Mouse (Mus musculus) stomach, embryonic 14.5 days (tissue): ENCODE measurements around the gene Olfml3. TPM values are rescaled to one million over a fixed set of nuclear protein-coding genes. Genes with fewer than 3 reads are reported as not detected.

ENCODE experiments used
- ATAC-seq: fragments of 200-750 bp; cut with Nextera tagmentation; 2 replicates; pipeline ENCODE4 v1.8.0; 2017; ENCODE audit warnings: low read depth, moderate TSS enrichment; ENCODE audit not compliant: insufficient number of reproducible peaks, insufficient read depth, low FRiP score
- H3K27ac ChIP-seq: fragments of 300-500 bp; sonication (generic); 2 replicates; pipeline ENCODE4 v1.5.1; 2014; ENCODE audit warnings: mild to moderate bottlenecking, low read length, moderate library complexity, mixed read lengths
- H3K27me3 ChIP-seq: fragments of 300-500 bp; sonication (generic); 2 replicates; pipeline ENCODE4 v1.6.1; 2014; ENCODE audit warnings: low read length, control low read depth, mixed read lengths; ENCODE audit not compliant: control insufficient read depth, insufficient read depth
- H3K36me3 ChIP-seq: fragments of 300-500 bp; sonication (generic); 2 replicates; pipeline ENCODE4 v1.6.1; 2014; ENCODE audit warnings: mild to moderate bottlenecking, control low read depth, low read length, moderate library complexity, mixed read lengths; ENCODE audit not compliant: control insufficient read depth, insufficient read depth
- H3K4me1 ChIP-seq: fragments of 300-500 bp; sonication (generic); 2 replicates; pipeline ENCODE4 v1.6.1; 2014; ENCODE audit warnings: low read length, control low read depth, mixed read lengths; ENCODE audit not compliant: control insufficient read depth, insufficient read depth
- H3K4me2 ChIP-seq: fragments of 300-500 bp; sonication (generic); replicated peaks from 2 replicates; pipeline ENCODE4 v1.6.1; 2014; ENCODE audit warnings: low read depth, low read length, control low read depth
- H3K4me3 ChIP-seq: fragments of 300-500 bp; sonication (generic); 2 replicates; pipeline ENCODE4 v1.5.1; 2014; ENCODE audit warnings: low read depth, low read length, control low read depth
- H3K9ac ChIP-seq: fragments of 300-500 bp; sonication (generic); replicated peaks from 2 replicates; pipeline ENCODE4 v1.6.1; 2014; ENCODE audit warnings: low read depth, mild to moderate bottlenecking, control low read depth, low read length, moderate library complexity, mixed read lengths
- H3K9me3 ChIP-seq: fragments of 300-500 bp; sonication (generic); 2 replicates; pipeline ENCODE4 v1.6.1; 2016; ENCODE audit warnings: low read depth, low read length, control low read depth; ENCODE audit not compliant: control insufficient read depth
- WGBS: fragments of 180-500 bp; shearing (Covaris S2); extraction: QIAGEN DNeasy Blood & Tissue Kit; methylation state at CpG from one replicate; pipeline ENCODE4 v1.1.7; 2014; 5-methylcytosine and 5-hydroxymethylcytosine counted together
- polyA plus RNA-seq: library from polyadenylated mRNA; unstranded; fragments of >200 nt; fragmentation: Nextera tagmentation; extraction: Ambion mirVana; gene quantifications from 2 replicates; pipeline ENCODE4 v1.2.1, GENCODE M21; 2014

Olfml3 gene
- polyA plus RNA-seq, 1 experiment from 2014 or later = 76.5 TPM

- Histone ChIP-seq H3K27ac (no peak overlapping the region), H3K36me3 (no peaks in the 10 kb centered on the region), H3K9ac (no peak overlapping the region), H3K27me3 (no peaks in the 10 kb centered on the region), H3K4me3 (no peak overlapping the region), H3K4me1 (no peaks in the 10 kb centered on the region), H3K9me3 (no peaks in the 10 kb centered on the region), H3K4me2 (no peak overlapping the region; the same call in 1 of the 2 replicates)
- no peak for ATAC-seq
- 9% methylated on average over 21 of the region's 21 CpGs for WGBS
These were observed 54.4 kb downstream of the Olfml3 start for GRCm38 (mm10) chr3:103683234-103683965.

- H3K27me3 ChIP-seq = no peaks in the 10 kb centered on the region
- H3K9ac ChIP-seq = no peak overlapping the region
- H3K36me3 ChIP-seq = no peaks in the 10 kb centered on the region
- no peak overlapping the region for H3K4me3 ChIP-seq
- no peak overlapping the region for H3K27ac ChIP-seq
- no peak for ATAC-seq
- H3K4me1 ChIP-seq = no peaks in the 10 kb centered on the region
- no peaks in the 10 kb centered on the region for H3K9me3 ChIP-seq
- no peak overlapping the region for H3K4me2 ChIP-seq
- 52% methylated on average over 4 of the region's 4 CpGs for WGBS
These were observed 55.3 kb downstream of the Olfml3 start for GRCm38 (mm10) chr3:103682473-103682872.

- no peaks in the 10 kb centered on the region for H3K9me3 ChIP-seq
- WGBS = 50% methylated on average over 6 of the region's 6 CpGs
- no peak for ATAC-seq
- H3K4me3 ChIP-seq = no peak overlapping the region
- no peak overlapping the region for H3K4me2 ChIP-seq
- no peaks in the 10 kb centered on the region for H3K36me3 ChIP-seq
- H3K27me3 ChIP-seq = no peaks in the 10 kb centered on the region
- H3K9ac ChIP-seq = no peak overlapping the region
- H3K27ac ChIP-seq = no peak overlapping the region
- H3K4me1 ChIP-seq = no peaks in the 10 kb centered on the region
These were observed 59.0 kb downstream of the Olfml3 start for GRCm38 (mm10) chr3:103678811-103679210.

- Histone ChIP-seq H3K27ac (no peak overlapping the region), H3K4me3 (no peak overlapping the region), H3K4me2 (no peak overlapping the region), H3K36me3 (no peaks in the 10 kb centered on the region), H3K4me1 (no peaks in the 10 kb centered on the region), H3K9me3 (no peaks in the 10 kb centered on the region), H3K9ac (no peak overlapping the region), H3K27me3 (no peaks in the 10 kb centered on the region)
- no peak for ATAC-seq
- 21% methylated on average over 7 of the region's 7 CpGs for WGBS
These were observed 65.1 kb downstream of the Olfml3 start for GRCm38 (mm10) chr3:103672716-103673115.

Other genes starting within 250 kb of the Olfml3 start
- gene Syt6, start 162.8 kb downstream of the Olfml3 start, polyA plus RNA-seq = 3.0 and 3.4 TPM in 2 replicates
- gene Atg4a-ps, start 91.9 kb downstream of the Olfml3 start, polyA plus RNA-seq = 0.28 TPM in 1 of 2 replicates, not detected in the other
- gene Gm10964, start 1.4 kb upstream of the Olfml3 start, polyA plus RNA-seq = not detected in 2 replicates
- gene Hipk1, start 53.6 kb upstream of the Olfml3 start, polyA plus RNA-seq = 18.1 and 18.8 TPM in 2 replicates
- gene Dclre1b, start 71.4 kb upstream of the Olfml3 start, polyA plus RNA-seq = 27.0 and 30.9 TPM in 2 replicates
- 18.5 and 21.8 TPM in 2 replicates for gene Ap4b1, start 71.5 kb upstream of the Olfml3 start, polyA plus RNA-seq
- 0.35 and 0.50 TPM in 2 replicates for gene Gm43064, start 71.6 kb upstream of the Olfml3 start, polyA plus RNA-seq
- gene Bcl2l15, start 94.6 kb upstream of the Olfml3 start, polyA plus RNA-seq = 0.54 TPM in 1 of 2 replicates, not detected in the other
- gene Ptpn22, start 121.8 kb upstream of the Olfml3 start, polyA plus RNA-seq = 0.67 and 1.3 TPM in 2 replicates
- 12.5 and 12.8 TPM in 2 replicates for gene Rsbn1, start 176.1 kb upstream of the Olfml3 start, polyA plus RNA-seq
- 34.5 and 36.0 TPM in 2 replicates for gene Phtf1, start 230.1 kb upstream of the Olfml3 start, polyA plus RNA-seq